ENCODE assay signal across 9 mouse cellular contexts in the genomic region with DNA sequence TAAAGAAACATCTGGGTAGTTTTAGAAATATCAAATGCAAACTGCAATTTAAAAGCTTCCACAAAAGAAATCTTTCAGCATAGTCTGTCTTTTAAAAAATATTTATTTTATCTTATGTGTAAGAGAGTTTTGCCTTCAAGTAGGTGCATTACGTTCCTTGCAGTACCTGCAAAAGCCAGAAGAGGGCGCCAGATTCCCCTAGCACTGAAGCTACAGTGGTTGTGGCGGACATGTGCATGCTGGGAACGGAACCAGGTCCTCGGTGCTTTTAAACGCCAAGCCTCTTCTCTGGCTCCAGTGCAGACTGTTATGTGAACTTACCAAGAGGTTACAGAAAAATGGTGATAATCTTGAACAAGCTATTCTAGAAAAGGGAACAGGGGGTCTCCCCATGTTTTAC. TPM values are rescaled to one million over a fixed set of nuclear protein-coding genes. Genes with fewer than 3 reads are reported as not detected.
A peak's percentile ranks its signal among the peaks of the same experiment; 100 is the strongest.
DNase-seq lines count a peak whose midpoint lies in the region; ATAC-seq and TF ChIP-seq lines count a peak whose summit lies in the region.
"Had no signal": no experiment of that assay in that cellular context is flagged by ENCODE, and none has a peak within 500 bp of the region (broad histone marks: within the 10 kb centered on the region; RNA-seq: fewer than 3 reads in every experiment).

No protein-coding gene starts in this region.

- H3K4me3 ChIP-seq in gastrocnemius, adult 2 months, result no peak overlapping the region
- no peak overlapping the region for H3K4me3 ChIP-seq in spleen, adult 2 months (ENCODE audit: extremely low read depth, insufficient read depth, insufficient read length)
- no peak overlapping the region for H3K4me3 ChIP-seq in macrophage (ENCODE audit: inconsistent target)

- no peaks in the 10 kb centered on the region for H3K79me2 ChIP-seq in macrophage (ENCODE audit: inconsistent target)

- peak; percentile 77 for TF ChIP-seq CTCF in gastrocnemius, adult 2 months (IDR thresholded peaks at IDR 0.05)
- TF ChIP-seq CTCF in spleen, adult 2 months (IDR thresholded peaks at IDR 0.05; ENCODE audit: extremely low read depth, insufficient read depth, insufficient read length, insufficient replicate concordance), result peak; percentile 56; the same call in 1 of the 2 replicates

- ATAC-seq in erythroid progenitor cell, adult 5-6 weeks (replicated peaks; ENCODE audit: low FRiP score, poor library complexity, severe bottlenecking), result no peak

- no peak overlapping the region for H3K27ac ChIP-seq in gastrocnemius, adult 2 months
- H3K27ac ChIP-seq in spleen, adult 2 months (ENCODE audit: insufficient read depth, low read length), result no peak overlapping the region
- peak overlapping the region; percentile 87; the same call in 1 of the 2 replicates for H3K27ac ChIP-seq in macrophage

- intact Hi-C loops in gastrocnemius, adult 2 months (cut with DNase I), result no loop called here

- no peaks in the 10 kb centered on the region for H3K27me3 ChIP-seq in spleen, adult 2 months (ENCODE audit: control insufficient read depth, insufficient read depth, low read length)

- peaks cover 18% of the 10 kb centered on the region for H3K4me1 ChIP-seq in spleen, adult 2 months (ENCODE audit: control insufficient read depth, insufficient read depth, insufficient read length)

- H3K36me3 ChIP-seq in spleen, adult 2 months (ENCODE audit: control insufficient read depth, insufficient read depth, low read length), result no peaks in the 10 kb centered on the region
- no peaks in the 10 kb centered on the region for H3K36me3 ChIP-seq in macrophage (ENCODE audit: inconsistent target)

- DNase-seq in gastrocnemius, adult 2 months, result no peak
- DNase-seq in gastrocnemius, adult 8-10 months (ENCODE audit: low spot score in 2 of 2), result no peak
- DNase-seq in spleen, adult 2 months (ENCODE audit: low read depth in 1 of 2, low spot score in 2 of 2), result peak in 1 of 2 experiments; percentile 18
- no peak for DNase-seq in spleen, postnatal 36 days (ENCODE audit: low spot score in 2 of 2)
- no peak for DNase-seq in kidney, postnatal 14 days
- DNase-seq in kidney, adult 11 months, result no peak
- DNase-seq: cerebellum, adult 8-10 months had no signal

- WGBS in spleen, adult 2 months, result 79% methylated on average over 6 of the region's 6 CpGs
- WGBS in macrophage (ENCODE audit: missing documents), result 85% methylated on average over 6 of the region's 6 CpGs

- no peak for TF ChIP-seq POLR2A in spleen, adult 2 months (IDR thresholded peaks at IDR 0.05; ENCODE audit: low read depth, low read length)

RNA-seq across cellular contexts. Expression of a gene that starts 16.3 kb away (rescaled TPM):
- 1 to 10 TPM; 4.3 to 6.2 TPM for total RNA-seq in gastrocnemius, adult 2 months (2021)
- total RNA-seq in gastrocnemius, adult 8-10 months (2022), result 1 to 10 TPM; 4.3 to 6.8 (median 4.5) TPM
- 13.8 and 19.1 TPM in 2 replicates for polyA plus RNA-seq in spleen, adult 2 months (2012; rRNA removed)
- total RNA-seq in macrophage (2018; cell fraction: chromatin; rRNA removed), result 10 to 100 TPM in 11 of 26 experiments, 1 to 10 TPM in 10, under 1 TPM in 5; 0.21 to 41.0 (median 4.4) TPM
- 10 to 100 TPM in 8 of 26 experiments, 1 to 10 TPM in 18; 1.8 to 16.9 (median 6.2) TPM for total RNA-seq in macrophage (2018; cell fraction: cytosol; rRNA removed)
- total RNA-seq in macrophage (2018; cell fraction: nucleus; rRNA removed), result 10 to 100 TPM in 7 of 26 experiments, 1 to 10 TPM in 19; 1.7 to 32.1 (median 5.7) TPM
- 4.8 to 22.0 TPM (median 7.1 TPM) in 3 replicates for polyA plus RNA-seq in macrophage (2018)
- total RNA-seq in erythroid progenitor cell, adult 5-6 weeks (2015; ENCODE audit: low replicate concordance), result not detected in 2 replicates
- 9.4 TPM in 1 of 2 replicates, not detected in the other for total RNA-seq in erythroid progenitor cell, adult 5-6 weeks (2017; ENCODE audit: low replicate concordance)

RNA-seq across cellular contexts. Expression of a gene that starts 32.3 kb away (rescaled TPM):
- 10 to 100 TPM in 1 of 2 experiments, 1 to 10 TPM in 1; 7.9 to 12.6 TPM for total RNA-seq in gastrocnemius, adult 2 months (2021)
- total RNA-seq in gastrocnemius, adult 8-10 months (2022), result 1 to 10 TPM; 4.0 to 8.9 (median 6.3) TPM
- polyA plus RNA-seq in spleen, adult 2 months (2012; rRNA removed), result 10.5 and 12.0 TPM in 2 replicates
- 1 to 10 TPM in 1 of 26 experiments, under 1 TPM in 4, not detected in 21; 0.29 to 2.2 (median 0.38) TPM for total RNA-seq in macrophage (2018; cell fraction: chromatin; rRNA removed)
- total RNA-seq in macrophage (2018; cell fraction: cytosol; rRNA removed), result 1 to 10 TPM in 10 of 26 experiments, under 1 TPM in 16; 0.40 to 2.6 (median 0.70) TPM
- 1 to 10 TPM in 12 of 26 experiments, under 1 TPM in 11, not detected in 3; 0.28 to 2.8 (median 1.1) TPM for total RNA-seq in macrophage (2018; cell fraction: nucleus; rRNA removed)
- 0.12 to 1.2 TPM (median 0.82 TPM) in 3 replicates for polyA plus RNA-seq in macrophage (2018)
- not detected in 2 replicates for total RNA-seq in erythroid progenitor cell, adult 5-6 weeks (2015; ENCODE audit: low replicate concordance)
- not detected in 2 replicates for total RNA-seq in erythroid progenitor cell, adult 5-6 weeks (2017; ENCODE audit: low replicate concordance)

RNA-seq across cellular contexts. Expression of a gene that starts 41.4 kb away (rescaled TPM):
- total RNA-seq in gastrocnemius, adult 2 months (2021), result 10 to 100 TPM; 10.7 to 11.6 TPM
- 10 to 100 TPM in 3 of 4 experiments, 1 to 10 TPM in 1; 9.6 to 11.8 (median 11.0) TPM for total RNA-seq in gastrocnemius, adult 8-10 months (2022)
- polyA plus RNA-seq in spleen, adult 2 months (2012; rRNA removed), result 42.7 and 50.5 TPM in 2 replicates
- 10 to 100 TPM; 14.6 to 66.9 (median 38.8) TPM for total RNA-seq in macrophage (2018; cell fraction: chromatin; rRNA removed)
- 10 to 100 TPM; 34.1 to 65.0 (median 51.3) TPM for total RNA-seq in macrophage (2018; cell fraction: cytosol; rRNA removed)
- total RNA-seq in macrophage (2018; cell fraction: nucleus; rRNA removed), result 100 to 1,000 TPM in 2 of 26 experiments, 10 to 100 TPM in 24; 28.3 to 108 (median 70.5) TPM
- 40.2 to 59.3 TPM (median 42.1 TPM) in 3 replicates for polyA plus RNA-seq in macrophage (2018)
- 5.4 and 8.0 TPM in 2 replicates for total RNA-seq in erythroid progenitor cell, adult 5-6 weeks (2015; ENCODE audit: low replicate concordance)
- total RNA-seq in erythroid progenitor cell, adult 5-6 weeks (2017; ENCODE audit: low replicate concordance), result 6.9 and 11.3 TPM in 2 replicates

RNA-seq across cellular contexts. Expression of a gene that starts 58.4 kb away (rescaled TPM):
- 10 to 100 TPM; 12.0 to 17.0 TPM for total RNA-seq in gastrocnemius, adult 2 months (2021)
- 10 to 100 TPM; 12.3 to 16.0 (median 14.3) TPM for total RNA-seq in gastrocnemius, adult 8-10 months (2022)
- polyA plus RNA-seq in spleen, adult 2 months (2012; rRNA removed), result 253 and 254 TPM in 2 replicates
- total RNA-seq in macrophage (2018; cell fraction: chromatin; rRNA removed), result 100 to 1,000 TPM; 127 to 562 (median 307) TPM
- 1,000 to 10,000 TPM in 23 of 26 experiments, 100 to 1,000 TPM in 3; 854 to 2,702 (median 1,648) TPM for total RNA-seq in macrophage (2018; cell fraction: cytosol; rRNA removed)
- 1,000 to 10,000 TPM in 15 of 26 experiments, 100 to 1,000 TPM in 11; 559 to 2,830 (median 1,334) TPM for total RNA-seq in macrophage (2018; cell fraction: nucleus; rRNA removed)
- polyA plus RNA-seq in macrophage (2018), result 1,136 to 1,462 TPM (median 1,417 TPM) in 3 replicates
- 31.9 and 57.7 TPM in 2 replicates for total RNA-seq in erythroid progenitor cell, adult 5-6 weeks (2015; ENCODE audit: low replicate concordance)
- 21.6 and 56.7 TPM in 2 replicates for total RNA-seq in erythroid progenitor cell, adult 5-6 weeks (2017; ENCODE audit: low replicate concordance)

Comparison
In these comparisons a context has a peak if more than half of its experiments do, and no peak if none do; other contexts are left out.
1. RNA of a gene that starts 32.3 kb away (total RNA-seq): 7.9 to 12.6 TPM in gastrocnemius, adult 2 months and 4.0 to 8.9 TPM in gastrocnemius, adult 8-10 months; not detected in erythroid progenitor cell, adult 5-6 weeks; every median in the first group is over 4 times any median in the second.